Mouse (Mus musculus): ENCODE measurements around the gene Gm5751.

DNA sequence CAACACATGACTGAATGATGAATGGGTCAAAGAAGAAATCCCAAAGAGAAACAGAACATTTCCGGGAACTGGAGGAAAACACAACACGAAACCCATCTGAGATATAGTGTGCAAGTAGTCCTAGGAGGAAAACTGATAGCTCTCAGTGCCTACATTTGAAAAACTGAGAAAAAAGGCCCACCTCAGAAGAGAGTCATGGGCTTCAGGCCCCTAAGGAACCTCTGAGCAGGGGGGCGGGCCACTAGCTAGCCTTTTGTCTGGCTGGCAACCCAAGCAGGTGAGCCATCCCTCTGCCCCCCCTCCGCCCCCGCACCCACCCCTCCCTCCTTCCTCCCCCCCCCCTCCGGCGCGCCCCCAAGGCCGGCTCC is 17.9 kb downstream of the Gm5751 start:
- TF ChIP-seq ZNF384 (IDR thresholded peaks at IDR 0.05; ENCODE audit: low read depth, low read length): no peak
- no peak for TF ChIP-seq HCFC1 (IDR thresholded peaks at IDR 0.05; ENCODE audit: borderline replicate concordance, insufficient read depth, low read length)
- TF ChIP-seq ZC3H11A (IDR thresholded peaks at IDR 0.05; ENCODE audit: borderline replicate concordance, low read depth, low read length): no peak
- TF ChIP-seq MAFK (IDR thresholded peaks at IDR 0.05; ENCODE audit: insufficient read depth, low read depth, low read length): no peak
- no peak for TF ChIP-seq CHD2 (IDR thresholded peaks at IDR 0.05; ENCODE audit: low read depth, low read length)

Measured in ES-E14 (cell line).